Mouse (Mus musculus) urinary bladder, postnatal 14 days (tissue): ENCODE data around the gene Lck.

Experiments
- DNase-seq: peaks from one replicate; pipeline ENCODE4 v3.0.0; 2021; ENCODE audit warnings: low spot score

Gene Lck

DNA sequence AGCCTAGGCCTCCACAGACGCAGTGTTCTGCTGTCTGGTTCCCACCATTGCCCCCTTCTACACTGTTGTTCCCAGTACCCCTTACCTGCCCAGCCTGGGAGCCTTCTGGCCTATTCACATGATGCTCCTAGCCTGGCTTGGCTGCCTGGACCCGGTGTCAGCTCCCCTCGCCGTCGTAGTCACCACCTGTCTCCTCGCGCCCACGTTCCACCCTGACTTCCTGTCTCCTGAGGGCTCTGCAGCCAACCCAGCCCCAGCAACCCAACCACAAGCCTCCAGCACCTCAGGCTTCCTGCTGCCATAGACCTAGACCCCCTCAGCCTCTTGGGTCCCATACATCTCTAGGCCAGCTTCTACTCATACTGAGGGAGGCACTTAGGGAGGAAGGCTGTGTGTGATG lies at the start of gene Lck:
Gene Lck (minus strand): TSS at position 212 of the 400 bp plus-strand sequence.
- no peak for DNase-seq

DNA sequence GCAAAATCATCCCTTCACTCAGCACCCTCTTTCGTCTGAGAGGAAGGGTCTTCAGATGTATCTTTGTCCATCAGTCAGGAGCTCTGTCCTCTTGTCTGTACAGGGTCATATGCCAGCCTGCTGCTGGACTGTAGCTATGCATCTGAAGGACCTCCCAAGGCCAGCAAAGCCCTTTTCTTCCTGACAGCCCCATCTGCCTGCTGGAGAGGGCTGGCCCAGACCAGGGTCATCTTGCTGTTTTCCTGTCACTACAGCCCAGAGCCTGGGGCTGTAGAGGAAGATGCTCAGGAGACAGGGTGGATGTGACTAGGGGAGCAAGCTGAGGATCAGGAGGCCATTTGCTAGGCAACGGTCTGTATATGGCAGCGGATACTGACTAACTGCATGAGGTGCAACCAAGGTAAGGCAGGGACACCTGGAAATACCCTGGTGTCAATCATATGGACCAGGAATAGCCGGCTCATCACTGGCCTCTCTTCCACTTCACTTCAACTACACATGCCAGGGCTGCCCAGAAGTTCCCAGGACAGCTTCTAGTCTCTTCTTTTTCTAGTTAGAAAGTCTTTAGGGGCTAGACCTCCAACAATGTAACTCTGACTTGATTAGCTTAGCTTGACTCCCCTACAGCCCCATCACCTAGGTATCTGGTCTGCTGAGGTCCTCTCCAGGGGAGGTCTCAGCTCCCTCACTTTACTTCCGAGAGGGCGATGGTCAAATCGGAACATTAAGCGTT lies 49.5 kb upstream of the Lck start:
- no peak for DNase-seq

DNA sequence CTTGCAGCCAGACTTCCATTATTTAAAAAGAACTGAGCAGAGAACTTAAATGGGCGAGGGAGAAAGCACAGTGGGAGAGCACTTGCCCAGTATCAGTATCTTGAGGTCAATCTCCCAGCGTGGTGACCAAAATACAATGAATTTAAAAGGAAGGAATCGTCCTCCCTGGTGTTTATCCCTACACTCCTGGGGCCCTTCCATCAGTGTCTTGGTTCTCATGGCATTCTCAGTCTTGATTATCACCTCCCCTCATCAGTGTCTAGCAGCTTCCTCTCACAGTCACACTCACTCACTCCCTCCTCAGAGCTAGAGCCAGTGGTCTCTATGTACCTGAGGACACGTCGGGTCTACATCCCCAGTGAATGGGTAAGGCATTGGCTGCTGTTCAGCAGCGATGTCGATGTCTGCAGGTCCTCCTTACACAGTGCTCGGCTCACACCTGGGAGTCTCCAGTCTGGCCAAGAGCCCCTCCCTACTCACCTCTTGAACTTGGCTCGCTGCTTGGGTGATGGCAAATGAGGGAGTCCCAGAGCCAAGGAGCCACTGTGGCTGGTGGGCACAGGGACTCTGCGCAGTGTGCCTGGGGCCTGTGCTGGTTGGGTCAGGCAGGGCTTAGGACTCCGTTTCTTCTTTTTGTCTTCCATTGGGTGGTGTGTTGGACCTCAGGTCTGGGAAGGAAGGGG lies 48.8 kb upstream of the Lck start:
- no peak for DNase-seq

DNA sequence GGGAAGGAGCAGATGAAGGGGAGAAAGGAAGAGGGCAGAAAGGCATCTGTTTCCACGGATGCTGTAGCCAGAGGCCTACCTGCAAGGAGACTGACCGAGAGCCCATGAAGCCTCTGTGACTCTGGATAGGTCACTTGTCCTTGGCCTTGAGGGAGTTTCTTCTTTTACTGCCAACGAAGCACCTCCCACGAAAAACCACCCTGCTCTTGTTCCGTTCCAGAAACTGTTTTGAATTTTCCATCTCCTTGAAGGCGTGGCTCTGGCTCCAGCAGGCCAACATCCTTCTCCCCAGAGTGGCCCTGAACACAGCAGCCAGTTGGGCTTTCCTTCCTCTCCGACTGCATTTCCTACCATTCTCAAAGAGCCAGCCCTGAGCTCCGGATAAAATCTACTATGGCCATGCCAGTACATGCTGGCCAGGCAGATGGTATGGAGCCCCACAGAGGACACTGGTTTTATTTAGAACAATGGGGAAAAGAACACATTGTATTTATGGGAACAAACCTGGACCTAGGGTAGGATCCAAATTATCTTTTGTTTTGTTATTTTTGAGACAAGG lies 47.9 kb upstream of the Lck start:
- DNase-seq = no peak

DNA sequence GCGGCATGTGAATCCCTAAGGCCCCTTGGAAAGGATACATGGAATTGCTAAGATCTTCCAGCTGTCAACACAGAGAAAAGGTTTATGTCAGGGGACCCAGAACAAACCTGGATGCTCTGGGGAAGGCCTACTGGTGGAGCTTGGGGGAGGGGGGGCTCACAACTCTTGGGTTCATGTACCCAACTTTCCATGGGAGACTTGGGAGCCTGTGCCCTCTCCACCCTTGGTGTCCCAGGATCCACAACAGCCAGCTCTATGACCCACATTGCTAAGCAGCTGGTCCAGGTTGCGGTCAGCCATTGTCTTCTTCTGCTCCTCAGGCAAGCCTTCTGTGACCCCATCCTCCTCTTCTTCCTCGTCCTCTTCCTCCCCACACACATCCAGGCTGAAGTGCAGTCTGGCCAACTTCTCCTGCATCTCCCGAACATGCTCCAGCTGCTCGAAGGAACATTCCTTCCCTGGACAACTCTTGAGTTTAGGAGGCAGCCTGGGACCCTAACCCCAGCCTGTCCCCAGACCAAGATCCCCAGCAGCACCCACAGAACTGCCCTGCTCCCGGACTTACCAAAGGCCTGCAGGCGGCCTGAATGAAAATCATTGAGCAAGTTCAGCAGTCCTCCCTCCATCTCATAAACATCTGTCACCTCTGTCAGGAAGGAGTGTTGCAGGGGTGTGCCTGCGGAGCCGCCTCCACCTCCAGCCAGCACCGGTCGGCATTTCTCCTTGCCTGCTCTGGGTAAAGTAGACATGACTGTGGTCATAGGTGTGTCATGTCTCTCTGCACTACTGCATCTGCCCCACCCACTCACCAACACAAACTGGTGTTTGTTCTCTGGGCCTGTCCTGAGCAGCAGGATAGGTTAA lies 47.2 kb upstream of the Lck start:
- DNase-seq = no peak

DNA sequence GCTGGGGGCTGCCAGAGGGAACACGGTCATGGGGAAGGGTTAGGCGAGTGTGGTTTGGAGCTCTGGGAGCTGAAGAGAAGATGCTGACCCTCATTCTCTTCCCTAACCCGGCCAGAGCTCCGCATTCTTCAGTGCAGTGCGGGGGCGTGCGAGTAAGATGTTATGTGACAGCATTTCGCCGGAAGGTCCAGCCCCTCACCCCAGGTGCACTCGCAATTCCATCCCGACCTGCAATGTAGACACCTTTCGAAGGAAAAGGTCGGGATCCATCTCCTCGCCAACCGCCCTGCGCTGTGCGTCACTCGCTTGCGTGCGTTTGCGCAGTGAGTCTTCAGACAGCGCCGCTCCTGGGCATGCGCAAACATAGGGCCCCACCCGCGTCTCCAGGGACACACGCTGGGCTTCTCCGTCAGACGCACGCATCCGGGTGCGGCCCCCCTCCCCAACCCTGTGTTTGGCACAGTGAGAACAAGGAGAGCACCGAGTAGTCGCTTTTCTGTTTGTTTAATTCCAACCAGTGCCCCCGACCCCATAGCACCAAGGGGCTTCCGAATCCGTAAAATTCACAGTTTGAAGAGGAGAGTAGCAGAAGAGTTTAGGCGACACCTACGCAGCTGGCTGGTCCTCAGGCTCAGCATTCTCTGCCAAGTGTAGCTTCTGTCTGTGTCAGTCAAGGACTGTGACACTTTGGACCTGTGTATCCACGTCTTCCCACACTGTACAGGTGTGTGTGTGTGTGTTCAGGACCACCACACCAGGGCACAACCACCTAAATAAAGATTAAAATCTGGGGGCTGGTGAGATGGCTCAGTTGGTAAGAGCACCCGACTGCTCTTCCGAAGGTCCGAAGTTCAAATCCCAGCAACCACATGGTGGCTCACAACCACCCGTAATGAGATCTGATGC lies 45.6 kb upstream of the Lck start, which contains the start of gene Iqcc:
Gene Iqcc (minus strand): TSS at position 314 of the 906 bp plus-strand sequence.
- peak; percentile 97 for DNase-seq

DNA sequence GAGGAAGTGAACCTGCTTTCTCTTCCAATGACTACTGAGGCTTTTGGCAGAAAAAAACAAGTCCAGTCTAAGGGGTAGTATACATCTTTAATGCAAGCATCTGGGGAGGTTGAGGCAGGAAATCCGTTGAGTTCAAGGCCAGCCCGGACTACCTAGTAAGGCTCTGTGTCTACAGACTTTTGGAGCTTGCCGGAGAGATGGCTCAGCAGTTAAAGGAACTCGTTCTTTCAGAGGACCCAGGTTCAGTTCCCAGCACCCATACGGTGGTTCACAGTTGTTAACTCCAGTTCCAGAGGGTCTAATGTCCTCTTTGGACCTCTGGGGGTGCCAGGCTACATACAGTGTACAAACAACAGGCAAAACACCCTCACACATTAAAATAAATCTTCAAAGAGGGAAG lies 44.6 kb upstream of the Lck start:
- DNase-seq = no peak

DNA sequence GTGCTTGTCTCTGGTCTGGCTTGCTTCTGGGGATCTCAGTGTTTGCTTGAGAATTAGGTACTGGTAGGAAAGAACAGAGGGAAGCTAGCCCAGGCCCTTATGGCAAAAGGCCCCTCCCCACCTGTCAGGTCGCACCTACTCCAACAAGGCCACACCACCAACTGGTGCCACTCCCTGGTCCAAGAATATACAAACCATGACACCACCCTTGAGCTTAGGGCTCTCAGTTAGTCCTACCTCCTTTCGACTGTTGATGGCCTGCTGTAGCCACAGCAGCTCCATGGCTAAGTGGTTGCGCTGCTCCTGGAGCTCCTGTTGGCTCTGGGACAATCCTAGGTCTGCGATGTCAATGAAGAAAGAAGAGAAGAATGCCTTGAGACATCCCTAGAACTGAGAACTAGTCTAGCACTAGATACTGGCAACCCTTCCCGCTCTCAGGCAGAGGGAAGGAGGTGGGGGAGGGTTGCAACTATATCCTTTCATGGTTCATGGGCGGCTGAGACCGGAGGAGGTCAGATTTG lies 43.7 kb upstream of the Lck start:
- DNase-seq = no peak

DNA sequence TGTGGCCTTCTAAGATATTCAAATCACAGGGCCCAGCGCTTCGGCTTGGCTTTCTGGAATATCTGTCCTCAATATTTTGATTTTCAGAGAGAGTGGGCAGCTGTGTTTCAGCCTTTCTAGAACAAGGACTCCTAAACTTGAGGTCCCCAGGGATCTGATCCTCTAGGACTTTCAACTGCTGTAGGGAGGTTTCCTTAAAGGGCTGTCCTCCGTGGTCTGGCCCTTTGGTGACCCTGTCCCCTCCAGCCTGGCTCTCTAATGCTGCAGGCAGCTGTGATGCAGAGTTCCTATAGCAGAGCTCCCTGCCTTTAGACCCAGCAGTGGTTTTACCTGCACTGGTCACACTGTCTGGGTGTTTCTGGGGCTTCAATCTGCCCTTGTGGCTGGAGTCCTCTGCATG lies 43.2 kb upstream of the Lck start:
- no peak for DNase-seq

DNA sequence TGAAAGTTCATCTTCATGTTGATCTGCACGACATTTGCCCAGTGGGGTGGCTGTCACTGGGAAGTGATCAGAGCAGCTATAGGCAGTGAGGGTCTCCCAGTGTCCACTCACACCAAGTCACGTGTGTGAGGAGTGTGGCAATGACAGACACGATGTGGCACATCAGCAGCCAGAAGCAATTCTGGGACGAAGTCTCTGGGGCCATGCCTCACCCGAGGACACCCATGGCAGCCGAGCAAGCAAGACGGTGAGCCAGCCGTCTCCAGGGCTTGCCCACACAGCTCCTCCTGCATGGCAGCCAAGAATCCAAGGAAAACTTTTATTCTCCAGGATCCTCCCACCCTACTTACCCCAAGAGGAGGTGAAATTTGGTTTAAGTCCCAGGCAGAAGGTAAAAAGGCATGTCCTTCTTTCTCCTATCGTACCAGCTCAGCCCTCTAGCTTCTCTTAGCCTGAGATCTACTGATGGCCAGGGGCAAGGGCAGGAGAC lies 42.4 kb upstream of the Lck start:
- no peak for DNase-seq

DNA sequence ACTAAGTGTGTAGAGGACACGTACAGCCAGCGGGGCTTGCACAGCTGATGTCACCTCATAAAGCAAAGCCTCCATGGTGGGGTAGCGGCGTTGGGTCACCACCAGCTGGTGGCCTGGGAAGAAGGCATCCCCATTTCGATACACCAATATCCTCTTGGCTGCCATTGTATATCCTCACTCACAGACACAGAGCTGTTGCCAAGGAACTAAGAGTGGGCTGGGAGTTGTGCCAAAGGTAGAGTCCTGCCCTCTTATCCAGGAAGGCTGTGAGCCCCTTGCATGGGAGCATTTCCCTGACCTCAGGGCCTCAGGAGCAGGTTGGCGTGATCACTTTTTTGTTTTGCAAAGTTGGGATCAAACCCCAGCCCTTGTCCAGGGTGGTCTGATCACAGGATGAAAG lies 40.7 kb upstream of the Lck start, which contains the start of gene Dcdc2b:
Gene Dcdc2b (minus strand): TSS at position 165 of the 400 bp plus-strand sequence.
- DNase-seq = no peak

DNA sequence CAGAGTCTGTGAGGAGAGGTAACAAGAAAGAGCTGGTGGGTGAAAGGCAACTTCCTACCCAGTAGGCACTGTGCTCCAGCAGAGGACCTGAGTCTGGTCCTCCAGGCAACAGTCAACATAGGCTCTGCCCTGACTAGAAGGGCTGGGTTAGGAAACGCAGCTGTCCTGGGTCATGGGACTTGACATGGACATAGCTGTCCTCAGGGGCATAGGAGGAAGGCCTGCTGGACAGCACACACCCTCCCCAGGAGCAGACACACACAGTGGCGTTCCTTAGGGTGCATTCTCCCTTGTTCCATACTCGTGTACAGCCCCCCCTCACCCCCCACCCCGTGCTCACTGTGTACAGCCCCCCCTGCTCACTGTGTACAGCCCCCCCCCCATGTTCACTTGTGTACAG lies 37.0 kb upstream of the Lck start:
- no peak for DNase-seq

DNA sequence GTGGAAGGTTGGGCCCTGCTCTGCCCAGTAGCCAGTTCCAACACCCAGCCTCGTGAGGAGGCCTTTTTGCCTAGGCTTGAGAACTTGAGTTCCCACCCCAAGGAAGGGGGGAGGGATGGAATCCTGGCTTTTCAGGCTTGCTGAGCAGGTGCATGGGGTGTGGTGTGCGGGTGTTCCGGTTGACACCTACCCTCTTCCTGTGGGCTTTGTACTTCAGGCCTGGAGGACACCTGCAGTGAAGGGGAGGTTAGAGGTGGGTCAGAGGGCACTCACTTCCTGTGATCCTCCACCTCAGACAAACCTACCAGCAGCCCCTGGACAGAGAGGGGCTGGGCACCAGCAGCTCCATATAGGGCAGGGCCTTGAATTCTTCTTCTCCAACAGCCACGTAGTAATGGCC lies 36.6 kb upstream of the Lck start:
- DNase-seq = no peak

DNA sequence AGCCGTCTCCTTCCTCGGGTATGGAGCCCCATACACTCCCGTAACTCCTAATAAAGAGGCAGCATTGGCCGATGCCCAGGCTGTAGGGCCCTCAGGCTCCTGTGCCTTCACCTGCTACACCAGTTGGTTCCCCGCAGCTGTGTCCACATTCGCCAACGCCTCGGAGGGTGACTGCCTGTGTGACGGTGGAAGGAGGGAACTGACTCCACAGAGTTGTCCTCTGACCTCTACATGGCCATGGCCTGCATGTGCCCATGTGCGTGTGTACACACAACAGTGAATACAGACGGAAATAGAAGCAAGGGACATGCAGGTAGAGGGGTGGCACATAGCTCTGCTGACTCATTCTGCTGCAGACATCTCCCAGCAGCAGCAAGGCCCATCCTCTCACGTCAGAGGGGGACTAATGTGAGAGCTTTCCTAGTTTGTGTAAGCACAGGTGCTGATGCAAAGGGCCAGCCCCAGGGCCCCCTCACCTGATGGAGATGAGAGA lies 35.7 kb upstream of the Lck start:
- no peak for DNase-seq

DNA sequence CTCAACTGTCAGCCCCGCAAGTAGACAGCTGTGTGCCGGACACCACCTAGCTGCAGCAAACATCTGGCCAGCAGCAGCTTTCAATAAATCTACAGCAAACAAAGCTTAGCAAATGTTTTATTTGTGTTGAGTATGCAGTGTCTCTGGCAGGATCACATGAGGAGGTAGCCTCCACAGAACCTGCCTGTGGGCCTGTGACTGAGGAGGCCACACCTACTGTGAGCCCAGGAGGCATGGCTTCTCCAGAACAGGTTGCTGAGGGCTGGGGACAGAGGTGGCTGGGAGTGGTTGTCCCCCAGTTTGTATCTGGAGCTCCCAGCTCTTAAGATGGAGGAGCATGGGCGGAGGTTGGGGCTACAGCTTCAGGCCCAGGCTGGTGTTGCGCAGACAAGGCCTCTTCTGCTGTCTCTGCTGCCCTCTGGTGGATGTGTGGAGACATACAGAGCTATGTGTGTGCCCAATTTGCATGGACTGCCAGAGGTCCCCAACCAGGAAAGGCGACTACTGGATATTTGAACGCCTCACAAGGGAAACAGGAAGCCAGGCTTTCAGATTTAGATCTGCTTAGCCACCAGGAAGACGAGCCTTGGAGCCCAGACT lies 35.1 kb upstream of the Lck start:
- DNase-seq = peak; percentile 87

DNA sequence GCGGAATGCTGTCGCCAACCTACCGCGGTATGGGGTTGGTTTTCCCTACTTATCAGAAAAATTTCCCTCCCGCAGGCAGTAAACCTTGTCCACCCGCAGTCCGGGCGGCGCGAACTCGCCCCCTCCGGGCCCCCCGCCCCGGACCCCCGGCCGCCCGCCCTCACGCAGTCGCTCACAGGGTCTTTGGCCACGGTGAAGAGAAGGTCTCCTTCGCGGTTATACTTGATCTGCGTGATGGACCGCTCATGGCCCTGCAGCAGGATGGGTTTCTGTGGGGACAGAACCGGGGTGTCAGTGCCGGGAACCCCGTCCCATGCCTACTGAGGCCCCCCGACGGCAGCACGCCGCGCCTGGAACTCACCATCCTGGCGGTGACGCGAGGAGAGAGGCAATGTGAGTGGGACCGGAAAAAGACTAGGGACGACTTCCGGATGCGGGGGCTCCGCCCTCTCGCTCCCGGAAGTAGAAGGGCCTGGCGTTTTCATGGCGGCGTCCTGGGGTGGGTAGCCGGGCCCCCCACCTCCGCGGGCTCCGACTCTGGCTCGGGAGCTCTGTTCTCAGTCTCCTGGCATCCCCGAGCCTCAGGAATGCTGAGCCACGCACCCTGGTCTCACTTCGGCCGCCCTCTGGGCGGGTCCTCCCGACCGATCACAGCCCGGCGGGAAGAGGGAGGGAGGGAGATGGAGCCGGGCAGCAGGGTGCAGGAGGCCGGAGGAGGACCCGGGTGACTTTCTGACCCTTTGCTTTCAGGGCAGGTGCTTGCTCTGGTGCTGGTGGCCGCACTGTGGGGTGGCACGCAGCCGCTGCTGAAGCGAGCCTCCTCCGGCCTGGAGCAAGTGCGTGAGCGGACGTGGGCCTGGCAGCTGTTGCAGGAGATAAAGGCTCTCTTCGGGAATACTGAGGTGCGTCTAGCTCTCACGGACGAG lies 27.1 kb upstream of the Lck start, which contains the start of the genes Eif3i and Tmem234:
Gene Eif3i (minus strand): TSS at position 416 of the 926 bp plus-strand sequence.
Gene Tmem234 (plus strand): TSS at position 436 of the 926 bp plus-strand sequence.
- DNase-seq = peak; percentile 83

DNA sequence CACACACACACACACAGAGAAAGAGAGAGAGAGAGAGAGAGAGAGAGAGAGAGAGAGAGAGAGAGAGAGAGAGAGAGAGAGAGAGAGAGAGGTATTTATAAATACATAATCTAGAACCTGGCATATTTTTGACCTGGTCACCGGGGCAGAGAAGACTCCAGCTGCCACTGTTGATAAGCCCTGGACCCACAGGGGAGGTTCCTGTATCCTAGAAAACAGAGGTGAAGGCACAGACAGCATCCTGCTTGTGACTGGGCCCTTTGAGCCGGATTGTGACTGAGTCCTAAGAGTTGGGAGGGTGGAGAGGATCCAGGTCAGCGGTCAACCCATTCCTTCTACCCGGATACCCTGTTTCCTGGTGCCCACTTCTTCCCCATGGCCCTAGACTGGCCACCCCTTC lies 15.4 kb upstream of the Lck start:
- DNase-seq = no peak

DNA sequence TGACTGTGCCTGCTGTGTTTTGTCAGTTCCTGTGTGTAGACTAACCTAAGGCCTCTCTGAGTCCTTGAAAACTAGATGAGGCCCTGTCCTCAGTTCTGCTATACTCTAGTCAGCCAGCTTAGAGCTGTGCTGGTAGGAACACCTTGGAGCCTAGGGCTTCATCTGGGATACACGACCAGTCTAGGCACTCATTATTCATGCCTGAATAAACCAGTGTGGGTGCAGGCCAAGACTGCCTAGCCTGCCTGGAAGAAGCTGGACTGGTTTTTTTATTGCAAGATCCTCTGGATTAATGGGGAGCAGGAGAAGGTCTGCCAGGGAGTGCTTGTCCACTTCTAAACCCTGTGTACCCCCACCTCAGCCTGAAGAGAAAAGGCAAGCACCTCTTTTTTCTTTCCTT lies 13.5 kb upstream of the Lck start:
- DNase-seq = no peak

DNA sequence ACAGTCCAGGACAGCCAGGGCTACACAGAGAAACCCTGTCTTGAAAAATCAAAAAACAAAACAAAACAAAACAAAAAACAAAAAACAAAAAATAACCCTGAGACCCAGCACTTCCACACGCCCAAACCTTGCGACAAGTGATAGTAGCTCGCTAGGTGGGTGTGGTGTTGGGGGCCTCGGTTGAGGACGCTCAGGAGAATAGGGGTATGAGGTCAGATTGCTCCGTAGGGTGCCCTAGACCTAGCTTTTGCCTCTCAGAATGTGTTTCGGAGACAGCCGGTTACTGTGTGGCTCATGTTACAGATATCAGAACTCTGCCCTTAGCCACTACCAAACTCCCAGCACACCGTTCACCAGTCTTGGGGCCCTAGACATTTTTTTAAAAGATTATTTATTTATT lies 12.3 kb upstream of the Lck start:
- no peak for DNase-seq
